Mouse (Mus musculus) CH12.LX (cell line): ENCODE data around the gene Bbs10.

Experiments used
- CTCF ChIP-seq, 2 experiments: IDR thresholded peaks in 1 of 2; conservative IDR thresholded peaks in 1 of 2; 2 replicates each; pipeline ENCODE4 v1.5.1; 2011 to 2012; ENCODE audit warnings: low read depth in 2 of 2, low read length in 2 of 2, improper control_type of control experiment in 1 of 2, inconsistent platforms in 1 of 2, mild to moderate bottlenecking in 1 of 2, moderate library complexity in 1 of 2
- E2F4 ChIP-seq: IDR thresholded peaks from 2 replicates; pipeline ENCODE4 v1.6.1; 2011; ENCODE audit warnings: low read depth, low read length, improper control_type of control experiment; ENCODE audit not compliant: insufficient replicate concordance
- IRF4 ChIP-seq: IDR thresholded peaks from 2 replicates; pipeline ENCODE4 v1.6.1; 2014; ENCODE audit warnings: low read depth, mild to moderate bottlenecking, inconsistent platforms, low read length, improper control_type of control experiment
- POLR2A ChIP-seq: IDR thresholded peaks from 2 replicates; pipeline ENCODE4 v1.6.1; 2011; ENCODE audit warnings: low read depth, mild to moderate bottlenecking, improper control_type of control experiment, low read length
- TCF12 ChIP-seq: IDR thresholded peaks from 2 replicates; pipeline ENCODE4 v1.6.1; 2014; ENCODE audit warnings: low read depth, mild to moderate bottlenecking, inconsistent platforms, low read length, improper control_type of control experiment
- ZC3H11A ChIP-seq: IDR thresholded peaks from 2 replicates; pipeline ENCODE4 v1.6.1; 2012; ENCODE audit warnings: low read depth, mild to moderate bottlenecking, inconsistent platforms, low read length, improper control_type of control experiment

GRCm38 (mm10) chr10:111339296-111339695 is 40.8 kb downstream of the Bbs10 start:
- TF ChIP-seq TCF12 (no peak), IRF4 (no peak), ZC3H11A (no peak), CTCF (conservative IDR thresholded peaks at IDR 0.05 in 1 of 2, IDR thresholded peaks at IDR 0.05 in 1 of 2; ENCODE audit: low read depth in 2 of 2, low read length in 2 of 2) (no peak), POLR2A (no peak), E2F4 (no peak)
